Mouse (Mus musculus): Measurements from ENCODE around the gene Jhy.

DNA sequence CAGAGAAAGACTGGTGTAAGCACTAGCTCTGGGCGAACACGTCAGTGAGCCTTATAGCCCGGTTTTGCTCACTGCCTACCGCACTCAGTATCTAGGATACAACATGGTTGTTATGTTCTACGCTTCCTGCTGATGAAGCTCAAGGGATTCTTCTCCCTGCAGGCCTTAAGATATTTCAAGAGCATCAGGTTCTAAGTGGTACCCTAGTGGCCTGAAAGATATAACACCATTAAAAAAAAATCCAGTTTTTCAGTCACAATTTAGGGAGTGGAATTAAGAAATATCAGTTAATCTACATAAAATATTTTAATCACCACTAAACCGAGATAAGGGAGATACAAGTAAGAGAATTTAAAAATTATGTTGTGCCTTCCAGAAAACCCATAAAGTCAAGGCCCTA lies 15.4 kb downstream of the Jhy start:
- TF ChIP-seq CTCF (IDR thresholded peaks at IDR 0.05; ENCODE audit: control insufficient read depth, insufficient read depth, insufficient replicate concordance, low read depth, low read length), result no peak
- no peak for TF ChIP-seq POLR2A (IDR thresholded peaks at IDR 0.05; ENCODE audit: control insufficient read depth, low read depth, low read length)
